Mouse (Mus musculus): ENCODE measurements around the gene Fam213a. TPM values are rescaled to one million over a fixed set of nuclear protein-coding genes. Genes with fewer than 3 reads are reported as not detected.
"Not testable (repeated sequence)": the region's sequence is repeated elsewhere in the genome, so short reads cannot be mapped to it uniquely, and the experiment has no call there.

Gene Fam213a
- 10.5 and 22.1 TPM in 2 replicates for polyA plus RNA-seq (2012; rRNA removed)

- peak; percentile 78 to 90 for DNase-seq (ENCODE audit: low read depth in 1 of 2, low spot score in 2 of 2)
- Histone ChIP-seq H3K36me3 (ENCODE audit: control insufficient read depth, insufficient read depth, low read length) (no peaks in the 10 kb centered on the region), H3K4me3 (ENCODE audit: extremely low read depth, insufficient read depth, insufficient read length) (peak within 1 kb of the TSS; percentile 82), H3K27ac (ENCODE audit: insufficient read depth, low read length) (peak within 1 kb of the TSS; percentile 39; the same call in 1 of the 2 replicates), H3K27me3 (ENCODE audit: control insufficient read depth, insufficient read depth, low read length) (no peaks in the 10 kb centered on the region), H3K4me1 (ENCODE audit: control insufficient read depth, insufficient read depth, insufficient read length) (peaks cover 8% of the 10 kb centered on the region; the same call in 1 of the 2 replicates)
- 6% methylated on average over 32 of the region's 32 CpGs for WGBS
- TF ChIP-seq CTCF (IDR thresholded peaks at IDR 0.05; ENCODE audit: extremely low read depth, insufficient read depth, insufficient read length, insufficient replicate concordance) (no peak), POLR2A (IDR thresholded peaks at IDR 0.05; ENCODE audit: low read depth, low read length) (peak; percentile 61)
These were observed at the start of gene Fam213a for GRCm38 (mm10) chr14:41013630-41014613. Gene Fam213a (minus strand): TSS chr14:41013788.

GRCm38 (mm10) chr14:41053190-41053589 is 39.6 kb upstream of the Fam213a start:
- not testable (repeated sequence) for H3K4me1 ChIP-seq (ENCODE audit: control insufficient read depth, insufficient read depth, insufficient read length); H3K4me3 ChIP-seq (ENCODE audit: extremely low read depth, insufficient read depth, insufficient read length); H3K27me3 ChIP-seq (ENCODE audit: control insufficient read depth, insufficient read depth, low read length); H3K27ac ChIP-seq (ENCODE audit: insufficient read depth, low read length); H3K36me3 ChIP-seq (ENCODE audit: control insufficient read depth, insufficient read depth, low read length); DNase-seq (ENCODE audit: low read depth in 1 of 2, low spot score in 2 of 2)
- WGBS, result 33% methylated on average over 3 of the region's 4 CpGs

- no peak overlapping the region for H3K4me3 ChIP-seq (ENCODE audit: extremely low read depth, insufficient read depth, insufficient read length)
- no peak for TF ChIP-seq CTCF (IDR thresholded peaks at IDR 0.05; ENCODE audit: extremely low read depth, insufficient read depth, insufficient read length, insufficient replicate concordance)
- TF ChIP-seq POLR2A (IDR thresholded peaks at IDR 0.05; ENCODE audit: low read depth, low read length), result no peak
- DNase-seq (ENCODE audit: low read depth in 1 of 2, low spot score in 2 of 2), result no peak
- no peak overlapping the region for H3K27ac ChIP-seq (ENCODE audit: insufficient read depth, low read length)
- H3K36me3 ChIP-seq (ENCODE audit: control insufficient read depth, insufficient read depth, low read length), result no peaks in the 10 kb centered on the region
- 66% methylated on average over 5 of the region's 5 CpGs for WGBS
- H3K27me3 ChIP-seq (ENCODE audit: control insufficient read depth, insufficient read depth, low read length), result no peaks in the 10 kb centered on the region
- no peaks in the 10 kb centered on the region for H3K4me1 ChIP-seq (ENCODE audit: control insufficient read depth, insufficient read depth, insufficient read length)
These were observed 38.9 kb upstream of the Fam213a start for GRCm38 (mm10) chr14:41052481-41052880.

GRCm38 (mm10) chr14:41050471-41050870 is 36.9 kb upstream of the Fam213a start:
- H3K27ac ChIP-seq (ENCODE audit: insufficient read depth, low read length), result no peak overlapping the region
- no peaks in the 10 kb centered on the region for H3K36me3 ChIP-seq (ENCODE audit: control insufficient read depth, insufficient read depth, low read length)
- H3K4me3 ChIP-seq (ENCODE audit: extremely low read depth, insufficient read depth, insufficient read length), result no peak overlapping the region
- no peaks in the 10 kb centered on the region for H3K4me1 ChIP-seq (ENCODE audit: control insufficient read depth, insufficient read depth, insufficient read length)
- H3K27me3 ChIP-seq (ENCODE audit: control insufficient read depth, insufficient read depth, low read length), result no peaks in the 10 kb centered on the region; the same call in 1 of the 2 replicates
- peak in 1 of 2 experiments; percentile 7 for DNase-seq (ENCODE audit: low read depth in 1 of 2, low spot score in 2 of 2)
- no peak for TF ChIP-seq CTCF (IDR thresholded peaks at IDR 0.05; ENCODE audit: extremely low read depth, insufficient read depth, insufficient read length, insufficient replicate concordance)
- no peak for TF ChIP-seq POLR2A (IDR thresholded peaks at IDR 0.05; ENCODE audit: low read depth, low read length)
- WGBS, result 61% methylated on average over 6 of the region's 6 CpGs

GRCm38 (mm10) chr14:41047402-41047801 is 33.8 kb upstream of the Fam213a start:
- no peak overlapping the region for H3K27ac ChIP-seq (ENCODE audit: insufficient read depth, low read length)
- no peak for TF ChIP-seq CTCF (IDR thresholded peaks at IDR 0.05; ENCODE audit: extremely low read depth, insufficient read depth, insufficient read length, insufficient replicate concordance)
- no peak for TF ChIP-seq POLR2A (IDR thresholded peaks at IDR 0.05; ENCODE audit: low read depth, low read length)
- H3K27me3 ChIP-seq (ENCODE audit: control insufficient read depth, insufficient read depth, low read length), result no peaks in the 10 kb centered on the region; the same call in 1 of the 2 replicates
- no peaks in the 10 kb centered on the region for H3K4me1 ChIP-seq (ENCODE audit: control insufficient read depth, insufficient read depth, insufficient read length)
- DNase-seq (ENCODE audit: low read depth in 1 of 2, low spot score in 2 of 2), result no peak
- H3K36me3 ChIP-seq (ENCODE audit: control insufficient read depth, insufficient read depth, low read length), result no peaks in the 10 kb centered on the region
- 78% methylated on average over 2 of the region's 2 CpGs for WGBS
- H3K4me3 ChIP-seq (ENCODE audit: extremely low read depth, insufficient read depth, insufficient read length), result no peak overlapping the region

- no peak overlapping the region for H3K4me3 ChIP-seq (ENCODE audit: extremely low read depth, insufficient read depth, insufficient read length)
- H3K36me3 ChIP-seq (ENCODE audit: control insufficient read depth, insufficient read depth, low read length), result no peaks in the 10 kb centered on the region
- H3K4me1 ChIP-seq (ENCODE audit: control insufficient read depth, insufficient read depth, insufficient read length), result no peaks in the 10 kb centered on the region; the same call in none of the 2 replicates
- peak; percentile 89; the same call in 1 of the 2 replicates for TF ChIP-seq CTCF (IDR thresholded peaks at IDR 0.05; ENCODE audit: extremely low read depth, insufficient read depth, insufficient read length, insufficient replicate concordance)
- no peak for TF ChIP-seq POLR2A (IDR thresholded peaks at IDR 0.05; ENCODE audit: low read depth, low read length)
- H3K27me3 ChIP-seq (ENCODE audit: control insufficient read depth, insufficient read depth, low read length), result no peaks in the 10 kb centered on the region
- H3K27ac ChIP-seq (ENCODE audit: insufficient read depth, low read length), result no peak overlapping the region
- peak in 1 of 2 experiments; percentile 59 for DNase-seq (ENCODE audit: low read depth in 1 of 2, low spot score in 2 of 2)
- WGBS, result 35% methylated on average over 6 of the region's 6 CpGs
These were observed 21.7 kb upstream of the Fam213a start for GRCm38 (mm10) chr14:41035146-41035798.
